Mouse (Mus musculus): ENCODE measurements around the gene Ccdc93. TPM values are rescaled to one million over a fixed set of nuclear protein-coding genes. Genes with fewer than 3 reads are reported as not detected.

Ccdc93 gene
- polyA plus RNA-seq, 1 experiment from 2014 or later, result 8.0 TPM

GRCm38 (mm10) chr1:121394764-121395163, 36.1 kb upstream of the Ccdc93 start:
- peaks cover 6% of the 10 kb centered on the region; the same call in 1 of the 2 replicates for H3K4me1 ChIP-seq (ENCODE audit: control insufficient read depth, insufficient read depth, low read length)
- H3K4me2 ChIP-seq (ENCODE audit: low read depth, low read length), result no peak overlapping the region
- no peak overlapping the region for H3K4me3 ChIP-seq (ENCODE audit: low read length)
- H3K9ac ChIP-seq (ENCODE audit: low read length), result no peak overlapping the region
- H3K27me3 ChIP-seq (ENCODE audit: control insufficient read depth, insufficient read depth, low read length), result no peaks in the 10 kb centered on the region
- ATAC-seq (replicated peaks; ENCODE audit: extremely low read depth, insufficient read depth, low FRiP score), result no peak
- H3K27ac ChIP-seq (ENCODE audit: low read length), result no peak overlapping the region
- H3K9me3 ChIP-seq (replicated peaks; ENCODE audit: control insufficient read depth, low read length), result no peaks in the 10 kb centered on the region
- 40% methylated on average over 5 of the region's 5 CpGs for WGBS
- H3K36me3 ChIP-seq (ENCODE audit: control insufficient read depth, insufficient read depth), result no peaks in the 10 kb centered on the region

DNA sequence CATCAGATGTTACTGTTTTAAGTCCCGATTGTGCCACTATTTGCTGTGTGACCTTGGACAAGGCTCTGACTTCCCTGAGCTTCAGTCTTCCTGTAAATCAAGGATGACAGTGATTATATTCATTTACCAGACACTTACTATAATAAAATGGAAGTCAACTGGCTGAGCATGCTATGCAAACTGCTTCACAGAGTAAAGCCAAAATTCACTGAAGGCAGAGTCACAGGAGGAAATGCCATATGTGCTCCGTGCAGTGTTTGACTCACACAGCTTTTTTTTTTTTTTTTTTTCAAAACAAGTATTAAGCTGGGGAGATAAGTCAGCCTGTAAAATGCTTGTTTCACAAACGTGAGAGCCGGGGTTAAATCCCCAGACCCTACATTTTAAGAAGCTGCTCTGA, 34.3 kb upstream of the Ccdc93 start:
- WGBS, result 67% methylated on average over 4 of the region's 4 CpGs

DNA sequence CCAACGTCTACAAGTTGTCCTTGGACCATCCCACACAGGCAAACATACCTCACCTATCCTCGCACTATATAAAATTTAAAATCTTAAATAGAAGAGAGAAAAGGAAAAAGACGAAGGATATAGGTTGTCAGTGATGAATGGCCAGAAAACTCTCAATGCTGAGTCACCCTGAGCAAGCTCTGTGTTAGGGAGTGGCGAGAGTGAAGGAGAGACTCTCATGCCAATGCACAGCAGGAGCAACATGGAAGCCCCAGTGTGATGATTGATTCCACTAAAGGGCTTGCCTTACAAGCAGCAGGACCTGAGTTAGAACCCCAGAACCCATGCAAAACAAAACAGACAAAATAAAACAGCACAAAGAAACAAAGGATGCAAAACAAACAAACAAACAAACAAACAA, 32.6 kb upstream of the Ccdc93 start:
- H3K27ac ChIP-seq (ENCODE audit: low read length), result no peak overlapping the region
- no peak for ATAC-seq (replicated peaks; ENCODE audit: extremely low read depth, insufficient read depth, low FRiP score)
- H3K4me1 ChIP-seq (ENCODE audit: control insufficient read depth, insufficient read depth, low read length), result peaks cover 6% of the 10 kb centered on the region; the same call in 1 of the 2 replicates
- H3K9ac ChIP-seq (ENCODE audit: low read length), result no peak overlapping the region
- H3K4me3 ChIP-seq (ENCODE audit: low read length), result no peak overlapping the region
- H3K9me3 ChIP-seq (replicated peaks; ENCODE audit: control insufficient read depth, low read length), result no peaks in the 10 kb centered on the region
- H3K27me3 ChIP-seq (ENCODE audit: control insufficient read depth, insufficient read depth, low read length), result 0 out of 2 replicates have a peak, but pooled peaks cover 2% of the 10 kb centered on the region
- no peak overlapping the region for H3K4me2 ChIP-seq (ENCODE audit: low read depth, low read length)
- H3K36me3 ChIP-seq (ENCODE audit: control insufficient read depth, insufficient read depth), result no peaks in the 10 kb centered on the region
- 77% methylated on average over 4 of the region's 4 CpGs for WGBS

More for the DNA sequence above, 34.3 kb upstream of the Ccdc93 start:
- 0 out of 2 replicates have a peak, but pooled peaks cover 2% of the 10 kb centered on the region for H3K27me3 ChIP-seq (ENCODE audit: control insufficient read depth, insufficient read depth, low read length)
- peaks cover 6% of the 10 kb centered on the region; the same call in 1 of the 2 replicates for H3K4me1 ChIP-seq (ENCODE audit: control insufficient read depth, insufficient read depth, low read length)
- no peak overlapping the region for H3K27ac ChIP-seq (ENCODE audit: low read length)
- no peak overlapping the region for H3K4me3 ChIP-seq (ENCODE audit: low read length)
- H3K9ac ChIP-seq (ENCODE audit: low read length), result no peak overlapping the region
- H3K9me3 ChIP-seq (replicated peaks; ENCODE audit: control insufficient read depth, low read length), result no peaks in the 10 kb centered on the region
- ATAC-seq (replicated peaks; ENCODE audit: extremely low read depth, insufficient read depth, low FRiP score), result no peak
- H3K36me3 ChIP-seq (ENCODE audit: control insufficient read depth, insufficient read depth), result no peaks in the 10 kb centered on the region
- no peak overlapping the region for H3K4me2 ChIP-seq (ENCODE audit: low read depth, low read length)

DNA sequence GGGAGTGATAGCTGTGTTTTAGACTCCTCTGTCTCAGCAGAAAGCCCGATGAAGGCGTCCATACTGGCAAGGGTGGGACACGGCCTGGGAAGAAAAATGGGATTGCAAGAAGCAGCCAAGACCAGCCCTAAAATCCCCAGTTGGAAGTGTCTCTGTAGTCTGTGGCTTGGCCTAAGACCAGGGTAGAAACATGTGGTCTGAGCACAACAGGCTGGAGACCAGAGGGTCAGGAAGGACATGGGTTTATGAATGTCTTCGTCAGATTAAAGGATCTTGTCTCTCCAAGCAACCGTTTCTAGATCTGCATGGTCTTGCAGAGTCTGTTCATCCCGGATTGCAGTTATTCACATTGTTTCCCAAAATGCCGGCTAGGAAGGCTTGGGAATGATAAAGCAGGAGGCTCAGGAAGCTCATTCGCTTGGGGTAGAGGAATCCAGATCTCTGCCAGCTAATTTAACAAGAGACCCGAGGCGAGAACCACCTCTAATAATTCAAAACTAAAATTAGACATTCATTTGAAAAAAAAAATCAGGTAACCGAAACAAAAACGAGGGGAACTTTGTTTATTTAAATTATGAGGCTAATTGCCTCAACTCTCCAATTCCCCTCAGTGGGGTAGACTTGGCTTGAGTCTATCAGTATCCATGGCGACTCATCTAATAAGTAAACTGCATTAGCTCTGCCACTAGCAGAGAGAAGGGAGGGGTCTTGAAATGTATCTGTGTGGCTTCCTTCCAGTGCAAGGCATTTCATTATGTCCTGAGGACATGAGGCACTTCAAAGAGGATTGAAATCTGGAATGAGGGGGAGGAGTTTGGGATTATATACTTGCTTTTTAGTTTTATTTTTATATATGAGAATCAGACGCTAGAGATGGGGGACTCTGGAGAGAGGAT, 31.6 kb upstream of the Ccdc93 start:
- Histone ChIP-seq H3K9ac (ENCODE audit: low read length) (no peak overlapping the region), H3K4me2 (ENCODE audit: low read depth, low read length) (no peak overlapping the region), H3K4me3 (ENCODE audit: low read length) (no peak overlapping the region), H3K27me3 (ENCODE audit: control insufficient read depth, insufficient read depth, low read length) (0 out of 2 replicates have a peak, but pooled peaks cover 2% of the 10 kb centered on the region), H3K36me3 (ENCODE audit: control insufficient read depth, insufficient read depth) (no peaks in the 10 kb centered on the region), H3K4me1 (ENCODE audit: control insufficient read depth, insufficient read depth, low read length) (peaks cover 6% of the 10 kb centered on the region; the same call in 1 of the 2 replicates), H3K9me3 (replicated peaks; ENCODE audit: control insufficient read depth, low read length) (no peaks in the 10 kb centered on the region), H3K27ac (ENCODE audit: low read length) (no peak overlapping the region)
- WGBS, result 50% methylated on average over 14 of the region's 14 CpGs
- ATAC-seq (replicated peaks; ENCODE audit: extremely low read depth, insufficient read depth, low FRiP score), result peak; percentile 58; the same call in 1 of the 2 replicates

GRCm38 (mm10) chr1:121400243-121400642, 30.6 kb upstream of the Ccdc93 start:
- H3K36me3 ChIP-seq (ENCODE audit: control insufficient read depth, insufficient read depth), result no peaks in the 10 kb centered on the region
- 0 out of 2 replicates have a peak, but pooled peaks cover 2% of the 10 kb centered on the region for H3K27me3 ChIP-seq (ENCODE audit: control insufficient read depth, insufficient read depth, low read length)
- H3K9me3 ChIP-seq (replicated peaks; ENCODE audit: control insufficient read depth, low read length), result no peaks in the 10 kb centered on the region
- WGBS, result 23% methylated on average over 4 of the region's 4 CpGs
- H3K4me3 ChIP-seq (ENCODE audit: low read length), result no peak overlapping the region
- H3K4me1 ChIP-seq (ENCODE audit: control insufficient read depth, insufficient read depth, low read length), result no peaks in the 10 kb centered on the region
- no peak for ATAC-seq (replicated peaks; ENCODE audit: extremely low read depth, insufficient read depth, low FRiP score)
- no peak overlapping the region for H3K27ac ChIP-seq (ENCODE audit: low read length)
- H3K4me2 ChIP-seq (ENCODE audit: low read depth, low read length), result no peak overlapping the region
- no peak overlapping the region for H3K9ac ChIP-seq (ENCODE audit: low read length)

GRCm38 (mm10) chr1:121419084-121419483, 11.8 kb upstream of the Ccdc93 start:
- Histone ChIP-seq H3K4me3 (ENCODE audit: low read length) (no peak overlapping the region), H3K9me3 (replicated peaks; ENCODE audit: control insufficient read depth, low read length) (no peaks in the 10 kb centered on the region), H3K4me2 (ENCODE audit: low read depth, low read length) (no peak overlapping the region), H3K9ac (ENCODE audit: low read length) (no peak overlapping the region), H3K36me3 (ENCODE audit: control insufficient read depth, insufficient read depth) (no peaks in the 10 kb centered on the region), H3K27me3 (ENCODE audit: control insufficient read depth, insufficient read depth, low read length) (no peaks in the 10 kb centered on the region), H3K27ac (ENCODE audit: low read length) (no peak overlapping the region), H3K4me1 (ENCODE audit: control insufficient read depth, insufficient read depth, low read length) (no peaks in the 10 kb centered on the region)
- ATAC-seq (replicated peaks; ENCODE audit: extremely low read depth, insufficient read depth, low FRiP score), result no peak
- whole genome bisulfite sequencing, result 45% methylated on average over 4 of the region's 4 CpGs

DNA sequence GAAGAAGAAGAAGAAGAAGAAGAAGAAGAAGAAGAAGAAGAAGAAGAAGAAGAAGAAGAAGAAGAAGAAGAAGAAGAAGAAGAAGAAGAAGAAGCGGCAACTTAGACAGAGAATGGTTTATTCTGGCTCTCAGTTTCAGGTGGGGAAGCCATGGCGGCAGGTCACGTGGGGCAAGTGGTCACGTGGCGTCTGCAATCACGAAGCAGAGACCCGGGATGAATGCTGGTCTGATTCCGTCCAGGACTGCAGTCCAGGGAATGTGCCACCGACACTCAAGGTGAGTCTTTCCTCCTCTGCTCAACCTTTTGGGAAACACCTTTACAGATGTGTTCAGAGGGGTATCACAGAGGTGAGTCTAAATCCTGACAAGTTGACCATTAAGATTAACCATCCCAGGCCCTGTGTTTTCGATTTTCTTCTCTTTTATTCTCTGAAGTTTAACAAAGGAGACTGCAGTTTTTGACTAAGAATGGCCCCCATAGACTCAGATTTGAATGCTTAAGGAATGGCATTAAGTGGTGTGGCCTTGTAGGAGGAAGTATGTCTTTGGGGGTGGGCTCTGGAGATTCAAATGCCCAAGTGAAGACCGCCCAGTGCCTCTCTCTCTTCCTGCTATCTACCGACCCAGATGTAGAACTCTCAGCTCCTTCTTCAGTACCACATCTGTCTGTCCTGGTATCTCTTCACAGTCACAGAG, 11.1 kb upstream of the Ccdc93 start:
- ATAC-seq (replicated peaks; ENCODE audit: extremely low read depth, insufficient read depth, low FRiP score), result no peak
- WGBS, result 69% methylated on average over 12 of the region's 12 CpGs

DNA sequence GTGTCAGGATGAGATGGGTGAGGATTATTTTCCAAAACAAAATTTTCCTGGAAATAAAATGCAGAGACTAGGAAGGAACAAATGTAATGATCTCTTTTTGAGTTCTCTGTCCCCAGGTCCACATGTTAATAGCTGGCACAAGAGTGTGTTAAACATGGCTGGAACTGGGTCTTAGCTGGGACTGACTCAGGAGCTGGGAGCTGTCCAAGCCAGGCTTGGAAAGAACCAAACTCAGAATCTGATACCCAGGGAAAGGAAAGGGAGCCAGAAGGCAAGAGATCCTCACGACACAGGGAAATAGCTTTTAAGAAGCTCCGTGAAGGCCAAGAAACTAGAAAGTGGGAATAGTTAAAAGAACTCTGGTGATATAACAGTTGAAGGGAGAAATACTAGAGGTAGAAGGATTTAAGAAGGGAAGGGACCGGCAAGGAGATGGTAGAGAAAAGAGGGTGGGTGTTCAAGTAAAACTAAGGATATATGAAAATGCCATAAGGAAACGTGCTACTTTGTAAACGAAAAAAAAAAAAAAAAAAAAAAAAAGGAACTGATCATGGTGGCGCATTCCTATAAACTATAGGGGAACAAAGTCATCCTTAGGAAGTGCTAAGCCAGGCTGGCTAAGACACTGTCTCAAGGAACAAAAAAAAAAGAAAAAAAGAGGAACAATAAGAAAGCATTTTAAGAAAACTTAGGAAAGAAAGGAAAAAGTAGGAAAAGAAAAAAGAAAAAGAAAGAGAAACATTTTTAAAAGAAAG, 489 bp upstream of the Ccdc93 start:
- H3K9ac ChIP-seq (ENCODE audit: low read length), result no peak overlapping the region
- peak overlapping the region; percentile 96; the same call in 1 of the 2 replicates for H3K4me2 ChIP-seq (ENCODE audit: low read depth, low read length)
- H3K27me3 ChIP-seq (ENCODE audit: control insufficient read depth, insufficient read depth, low read length), result no peaks in the 10 kb centered on the region
- no peaks in the 10 kb centered on the region for H3K36me3 ChIP-seq (ENCODE audit: control insufficient read depth, insufficient read depth)
- 18% methylated on average over 6 of the region's 6 CpGs for WGBS
- H3K27ac ChIP-seq (ENCODE audit: low read length), result no peak overlapping the region
- no peak for ATAC-seq (replicated peaks; ENCODE audit: extremely low read depth, insufficient read depth, low FRiP score)
- no peaks in the 10 kb centered on the region for H3K9me3 ChIP-seq (replicated peaks; ENCODE audit: control insufficient read depth, low read length)
- H3K4me1 ChIP-seq (ENCODE audit: control insufficient read depth, insufficient read depth, low read length), result peaks cover 9% of the 10 kb centered on the region
- no peak overlapping the region; the same call in 1 of the 2 replicates for H3K4me3 ChIP-seq (ENCODE audit: low read length)

More for the DNA sequence above, 11.1 kb upstream of the Ccdc93 start:
- Histone ChIP-seq H3K4me3 (ENCODE audit: low read length) (no peak overlapping the region), H3K9ac (ENCODE audit: low read length) (no peak overlapping the region), H3K27ac (ENCODE audit: low read length) (no peak overlapping the region), H3K36me3 (ENCODE audit: control insufficient read depth, insufficient read depth) (no peaks in the 10 kb centered on the region), H3K4me1 (ENCODE audit: control insufficient read depth, insufficient read depth, low read length) (no peaks in the 10 kb centered on the region), H3K4me2 (ENCODE audit: low read depth, low read length) (no peak overlapping the region), H3K9me3 (replicated peaks; ENCODE audit: control insufficient read depth, low read length) (no peaks in the 10 kb centered on the region), H3K27me3 (ENCODE audit: control insufficient read depth, insufficient read depth, low read length) (no peaks in the 10 kb centered on the region)

Measured in heart, embryonic 16.5 days (tissue).